Mouse (Mus musculus) midbrain, embryonic 12.5 days (tissue): ENCODE data around the gene Aifm1. TPM values are rescaled to one million over a fixed set of nuclear protein-coding genes. Genes with fewer than 3 reads are reported as not detected.

Experiments used
- ATAC-seq: fragments of 200-750 bp; cut with Nextera tagmentation; 2 replicates; pipeline ENCODE4 v1.8.0; 2017; ENCODE audit warnings: low read depth, moderate TSS enrichment, moderate library complexity; ENCODE audit not compliant: low FRiP score
- H3K27ac ChIP-seq: fragments of 300-500 bp; sonication (generic); replicated peaks from 2 replicates; pipeline ENCODE4 v1.5.1; 2016; ENCODE audit warnings: mild to moderate bottlenecking
- H3K27me3 ChIP-seq: fragments of 300-500 bp; sonication (generic); 2 replicates; pipeline ENCODE4 v1.6.1; 2016; ENCODE audit warnings: mild to moderate bottlenecking
- H3K36me3 ChIP-seq: fragments of 300-500 bp; sonication (generic); 2 replicates; pipeline ENCODE4 v1.6.1; 2016
- H3K4me1 ChIP-seq: fragments of 300-500 bp; sonication (generic); 2 replicates; pipeline ENCODE4 v1.6.1; 2016
- H3K4me2 ChIP-seq: fragments of 300-500 bp; sonication (generic); replicated peaks from 2 replicates; pipeline ENCODE4 v1.6.1; 2016; ENCODE audit warnings: mild to moderate bottlenecking, moderate library complexity
- H3K4me3 ChIP-seq: fragments of 300-500 bp; sonication (generic); 2 replicates; pipeline ENCODE4 v1.5.1; 2016; ENCODE audit warnings: mild to moderate bottlenecking
- H3K9ac ChIP-seq: fragments of 300-500 bp; sonication (generic); replicated peaks from 2 replicates; pipeline ENCODE4 v1.6.1; 2016; ENCODE audit warnings: mild to moderate bottlenecking, moderate library complexity
- H3K9me3 ChIP-seq: fragments of 300-500 bp; sonication (generic); 2 replicates; pipeline ENCODE4 v1.6.1; 2016; ENCODE audit warnings: mild to moderate bottlenecking
- WGBS: fragments of 180-500 bp; shearing (Covaris S2); methylation state at CpG from one replicate; pipeline ENCODE4 v1.1.7; 2016; 5-methylcytosine and 5-hydroxymethylcytosine counted together
- polyA plus RNA-seq: library from polyadenylated mRNA; unstranded; fragments of >200 nt; fragmentation: Nextera tagmentation; extraction: Ambion mirVana; gene quantifications from 2 replicates; pipeline ENCODE4 v1.2.1, GENCODE M21; 2016

Gene Aifm1
- polyA plus RNA-seq, 1 experiment from 2014 or later, result 63.2 TPM

- no peaks in the 10 kb centered on the region for H3K4me1 ChIP-seq
- H3K36me3 ChIP-seq, result no peaks in the 10 kb centered on the region
- no peaks in the 10 kb centered on the region for H3K27me3 ChIP-seq
- no peak overlapping the region for H3K9ac ChIP-seq
- no peak overlapping the region for H3K27ac ChIP-seq
- ATAC-seq, result no peak
- no peaks in the 10 kb centered on the region for H3K9me3 ChIP-seq
- H3K4me3 ChIP-seq, result no peak overlapping the region
- H3K4me2 ChIP-seq, result no peak overlapping the region
- WGBS, result 82% methylated on average over 9 of the region's 9 CpGs
Measured at GRCm38 (mm10) chrX:48435477-48435900, 77.9 kb downstream of the Aifm1 start.

- H3K9me3 ChIP-seq, result no peaks in the 10 kb centered on the region
- H3K4me3 ChIP-seq, result no peak overlapping the region
- no peak overlapping the region for H3K4me2 ChIP-seq
- 84% methylated on average over 1 of the region's 1 CpGs for WGBS
- ATAC-seq, result no peak
- H3K36me3 ChIP-seq, result no peaks in the 10 kb centered on the region
- H3K27me3 ChIP-seq, result no peaks in the 10 kb centered on the region
- no peaks in the 10 kb centered on the region for H3K4me1 ChIP-seq
- no peak overlapping the region for H3K9ac ChIP-seq
- no peak overlapping the region for H3K27ac ChIP-seq
Measured at GRCm38 (mm10) chrX:48434251-48434650, 79.1 kb downstream of the Aifm1 start.

GRCm38 (mm10) chrX:48433527-48433899 is 79.8 kb downstream of the Aifm1 start:
- no peak overlapping the region for H3K4me3 ChIP-seq
- no peaks in the 10 kb centered on the region for H3K36me3 ChIP-seq
- WGBS, result 80% methylated on average over 3 of the region's 6 CpGs
- no peaks in the 10 kb centered on the region for H3K4me1 ChIP-seq
- H3K4me2 ChIP-seq, result no peak overlapping the region
- no peak overlapping the region for H3K27ac ChIP-seq
- no peak for ATAC-seq
- no peaks in the 10 kb centered on the region for H3K9me3 ChIP-seq
- no peak overlapping the region for H3K9ac ChIP-seq
- no peaks in the 10 kb centered on the region for H3K27me3 ChIP-seq

GRCm38 (mm10) chrX:48432599-48433526 is 80.5 kb downstream of the Aifm1 start:
- Histone ChIP-seq H3K27me3 (no peaks in the 10 kb centered on the region), H3K9me3 (no peaks in the 10 kb centered on the region), H3K36me3 (no peaks in the 10 kb centered on the region), H3K4me2 (no peak overlapping the region), H3K9ac (no peak overlapping the region), H3K4me1 (no peaks in the 10 kb centered on the region), H3K4me3 (no peak overlapping the region), H3K27ac (no peak overlapping the region)
- ATAC-seq, result no peak
- 66% methylated on average over 15 of the region's 15 CpGs for WGBS

- Histone ChIP-seq H3K4me3 (no peak overlapping the region), H3K9me3 (no peaks in the 10 kb centered on the region), H3K9ac (no peak overlapping the region), H3K4me2 (no peak overlapping the region), H3K36me3 (no peaks in the 10 kb centered on the region), H3K27me3 (no peaks in the 10 kb centered on the region), H3K27ac (no peak overlapping the region), H3K4me1 (no peaks in the 10 kb centered on the region)
- 40% methylated on average over 6 of the region's 6 CpGs for WGBS
- ATAC-seq, result no peak
Measured at GRCm38 (mm10) chrX:48429538-48429937, 83.8 kb downstream of the Aifm1 start.

GRCm38 (mm10) chrX:48429100-48429499 is 84.3 kb downstream of the Aifm1 start:
- no peaks in the 10 kb centered on the region for H3K27me3 ChIP-seq
- no peak overlapping the region for H3K4me3 ChIP-seq
- no peak overlapping the region for H3K9ac ChIP-seq
- H3K36me3 ChIP-seq, result no peaks in the 10 kb centered on the region
- H3K4me1 ChIP-seq, result no peaks in the 10 kb centered on the region
- H3K4me2 ChIP-seq, result no peak overlapping the region
- H3K27ac ChIP-seq, result no peak overlapping the region
- H3K9me3 ChIP-seq, result no peaks in the 10 kb centered on the region
- no peak for ATAC-seq

GRCm38 (mm10) chrX:48428642-48429041 is 84.7 kb downstream of the Aifm1 start:
- WGBS, result 84% methylated on average over 8 of the region's 8 CpGs
- Histone ChIP-seq H3K4me1 (no peaks in the 10 kb centered on the region), H3K27ac (no peak overlapping the region), H3K36me3 (no peaks in the 10 kb centered on the region), H3K9me3 (no peaks in the 10 kb centered on the region), H3K9ac (no peak overlapping the region), H3K4me3 (no peak overlapping the region), H3K4me2 (no peak overlapping the region), H3K27me3 (no peaks in the 10 kb centered on the region)
- ATAC-seq, result no peak

GRCm38 (mm10) chrX:48428241-48428640 is 85.1 kb downstream of the Aifm1 start:
- WGBS, result 85% methylated on average over 6 of the region's 6 CpGs
- H3K27me3 ChIP-seq, result no peaks in the 10 kb centered on the region

GRCm38 (mm10) chrX:48425280-48425679 is 88.1 kb downstream of the Aifm1 start:
- Histone ChIP-seq H3K9me3 (no peaks in the 10 kb centered on the region), H3K4me3 (no peak overlapping the region), H3K4me1 (no peaks in the 10 kb centered on the region), H3K9ac (no peak overlapping the region), H3K4me2 (no peak overlapping the region), H3K27ac (no peak overlapping the region), H3K27me3 (no peaks in the 10 kb centered on the region), H3K36me3 (no peaks in the 10 kb centered on the region)
- ATAC-seq, result no peak
- 73% methylated on average over 7 of the region's 7 CpGs for WGBS

More at GRCm38 (mm10) chrX:48428241-48428640, 85.1 kb downstream of the Aifm1 start:
- no peak overlapping the region for H3K27ac ChIP-seq
- no peak overlapping the region for H3K9ac ChIP-seq
- no peaks in the 10 kb centered on the region for H3K4me1 ChIP-seq
- H3K4me3 ChIP-seq, result no peak overlapping the region
- no peak overlapping the region for H3K4me2 ChIP-seq
- no peak for ATAC-seq
- H3K36me3 ChIP-seq, result no peaks in the 10 kb centered on the region
- H3K9me3 ChIP-seq, result no peaks in the 10 kb centered on the region

Other genes with a start within 250 kb of the Aifm1 start
- gene Bcorl1, start 172.2 kb downstream of the Aifm1 start, polyA plus RNA-seq, result 6.7 and 8.3 TPM in 2 replicates
- gene Elf4, start 50.4 kb downstream of the Aifm1 start, polyA plus RNA-seq, result 1.6 and 1.8 TPM in 2 replicates
- 39.2 and 45.0 TPM in 2 replicates for gene Rab33a, start 5.7 kb upstream of the Aifm1 start, polyA plus RNA-seq
- gene Zfp280c, start 80.9 kb upstream of the Aifm1 start, polyA plus RNA-seq, result 18.3 and 21.0 TPM in 2 replicates
- gene Slc25a14, start 109.8 kb upstream of the Aifm1 start, polyA plus RNA-seq, result 27.4 and 30.2 TPM in 2 replicates
- gene Gpr119, start 160.9 kb upstream of the Aifm1 start, polyA plus RNA-seq, result not detected in 2 replicates
- 23.7 and 26.7 TPM in 2 replicates for gene Rbmx2, start 181.4 kb upstream of the Aifm1 start, polyA plus RNA-seq